Mouse (Mus musculus) lung, embryonic 15.5 days (tissue): ENCODE results near the gene Cks2. TPM values are rescaled to one million over a fixed set of nuclear protein-coding genes. Genes with fewer than 3 reads are reported as not detected.

Experiments used
- ATAC-seq: fragments of 200-750 bp; cut with Nextera tagmentation; 2 replicates; pipeline ENCODE4 v1.8.0; 2017; ENCODE audit warnings: moderate number of reproducible peaks, borderline replicate concordance; ENCODE audit not compliant: low FRiP score, low TSS enrichment; ENCODE audit errors: extremely low read depth
- H3K27ac ChIP-seq: fragments of 300-500 bp; sonication (generic); 2 replicates; pipeline ENCODE4 v1.5.1; 2015; ENCODE audit warnings: moderate library complexity, mild to moderate bottlenecking, inconsistent platforms
- H3K27me3 ChIP-seq: fragments of 300-500 bp; sonication (generic); 2 replicates; pipeline ENCODE4 v1.6.1; 2015; ENCODE audit warnings: inconsistent platforms
- H3K36me3 ChIP-seq: fragments of 300-500 bp; sonication (generic); 2 replicates; pipeline ENCODE4 v1.6.1; 2015; ENCODE audit warnings: inconsistent platforms
- H3K4me1 ChIP-seq: fragments of 300-500 bp; sonication (generic); 2 replicates; pipeline ENCODE4 v1.6.1; 2015; ENCODE audit warnings: inconsistent platforms
- H3K4me2 ChIP-seq: fragments of 300-500 bp; sonication (generic); 2 replicates; pipeline ENCODE4 v1.6.1; 2015; ENCODE audit warnings: inconsistent platforms, mild to moderate bottlenecking, moderate library complexity
- H3K4me3 ChIP-seq: fragments of 300-500 bp; sonication (generic); 2 replicates; pipeline ENCODE4 v1.5.1; 2015; ENCODE audit warnings: mild to moderate bottlenecking, inconsistent platforms
- H3K9ac ChIP-seq: fragments of 300-500 bp; sonication (generic); 2 replicates; pipeline ENCODE4 v1.6.1; 2015; ENCODE audit warnings: inconsistent platforms
- H3K9me3 ChIP-seq: fragments of 300-500 bp; sonication (generic); 2 replicates; pipeline ENCODE4 v1.6.1; 2016; ENCODE audit warnings: inconsistent platforms
- WGBS: fragments of 180-500 bp; shearing (Covaris S2); methylation state at CpG from one replicate; pipeline ENCODE4 v1.1.7; 2015; 5-methylcytosine and 5-hydroxymethylcytosine counted together
- polyA plus RNA-seq: library from polyadenylated mRNA; unstranded; fragments of >200 nt; fragmentation: Nextera tagmentation; extraction: Ambion mirVana; gene quantifications from 2 replicates; pipeline ENCODE4 v1.2.1, GENCODE M21; 2015

Cks2 gene
- polyA plus RNA-seq, 1 experiment from 2014 or later, result 341 TPM

DNA sequence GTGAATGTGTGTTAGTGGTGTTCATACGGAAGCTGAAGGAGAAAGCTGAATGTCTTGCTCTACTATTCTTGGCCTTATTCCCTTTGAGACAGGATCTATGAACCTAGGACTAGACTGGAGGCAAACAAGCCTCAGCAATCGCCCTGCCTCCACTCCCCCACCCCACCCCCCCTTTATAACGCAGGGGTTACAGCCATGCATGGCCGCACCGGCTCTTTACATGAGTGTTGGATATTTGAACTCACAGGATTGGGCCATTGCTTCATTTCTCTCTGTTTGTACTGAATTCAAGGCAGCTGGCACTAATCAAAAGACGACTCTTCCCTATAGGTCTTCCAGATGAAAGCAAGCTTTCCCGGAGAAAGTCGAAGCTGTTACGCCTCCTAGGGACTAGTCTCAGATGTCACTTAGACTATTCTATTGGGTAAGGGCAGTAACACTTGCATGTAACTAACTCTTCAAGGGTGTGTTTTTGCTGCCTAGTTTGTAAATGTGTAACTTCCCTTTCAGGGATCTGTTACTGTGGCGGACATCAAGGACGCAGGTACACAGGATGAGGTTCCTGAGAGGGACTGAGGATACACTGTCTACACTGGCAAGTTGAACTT lies 2.8 kb upstream of the Cks2 start:
- Histone ChIP-seq H3K4me1 (peaks cover 12% of the 10 kb centered on the region), H3K4me3 (no peak overlapping the region), H3K4me2 (peak overlapping the region; percentile 14; the same call in 1 of the 2 replicates), H3K36me3 (no peaks in the 10 kb centered on the region), H3K27ac (no peak overlapping the region), H3K27me3 (no peaks in the 10 kb centered on the region), H3K9me3 (no peaks in the 10 kb centered on the region), H3K9ac (no peak overlapping the region)
- WGBS, result 23% methylated on average over 11 of the region's 11 CpGs
- no peak for ATAC-seq

DNA sequence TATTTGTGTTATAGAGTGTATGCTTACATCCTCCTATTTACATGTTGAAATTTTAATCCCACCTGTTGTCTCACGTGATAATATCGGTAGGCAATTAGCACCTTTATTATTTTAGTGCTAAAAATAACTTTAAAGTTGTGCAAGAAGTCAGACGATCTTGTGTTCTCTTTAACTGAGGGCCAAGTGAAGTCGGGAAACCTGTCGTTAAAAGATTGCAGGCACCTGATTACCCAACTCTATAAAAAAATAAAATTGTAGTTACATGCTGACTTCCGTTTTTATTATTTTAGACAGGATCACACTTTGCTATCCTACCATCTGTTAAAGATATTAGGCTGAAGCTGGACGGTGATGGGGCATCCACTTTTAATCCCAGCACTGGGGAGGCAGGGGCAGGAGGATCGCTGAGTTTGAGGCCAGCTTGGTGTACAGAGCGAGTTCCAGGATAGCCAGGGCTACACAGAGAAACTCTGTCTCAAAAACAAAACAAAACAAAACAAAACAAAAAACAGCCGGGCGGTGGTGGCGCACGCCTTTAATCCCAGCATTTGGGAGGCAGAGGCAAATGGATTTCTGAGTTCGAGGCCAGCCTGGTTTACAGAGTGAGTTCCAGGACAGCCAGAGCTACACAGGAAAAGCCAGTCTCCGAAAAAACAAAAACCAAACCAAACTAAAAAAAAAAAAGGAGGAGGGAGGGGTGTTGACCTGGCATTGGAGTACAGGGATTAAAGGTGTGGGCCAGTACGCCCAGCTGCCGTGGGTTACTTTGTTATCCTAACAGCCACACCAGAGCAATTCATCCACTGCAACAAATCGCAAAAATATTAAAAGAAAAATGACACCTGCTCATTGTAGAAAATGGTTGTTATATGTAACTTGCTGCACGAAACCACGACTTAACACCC lies 856 bp upstream of the Cks2 start:
- H3K9me3 ChIP-seq, result no peaks in the 10 kb centered on the region
- H3K4me1 ChIP-seq, result peaks cover 26% of the 10 kb centered on the region
- H3K27ac ChIP-seq, result peak overlapping the region; percentile 45
- peak overlapping the region; percentile 37 for H3K9ac ChIP-seq
- 44% methylated on average over 20 of the region's 20 CpGs for WGBS
- H3K4me2 ChIP-seq, result peak overlapping the region; percentile 71
- H3K4me3 ChIP-seq, result peak overlapping the region; percentile 95
- no peak for ATAC-seq
- H3K27me3 ChIP-seq, result no peaks in the 10 kb centered on the region
- H3K36me3 ChIP-seq, result no peaks in the 10 kb centered on the region

DNA sequence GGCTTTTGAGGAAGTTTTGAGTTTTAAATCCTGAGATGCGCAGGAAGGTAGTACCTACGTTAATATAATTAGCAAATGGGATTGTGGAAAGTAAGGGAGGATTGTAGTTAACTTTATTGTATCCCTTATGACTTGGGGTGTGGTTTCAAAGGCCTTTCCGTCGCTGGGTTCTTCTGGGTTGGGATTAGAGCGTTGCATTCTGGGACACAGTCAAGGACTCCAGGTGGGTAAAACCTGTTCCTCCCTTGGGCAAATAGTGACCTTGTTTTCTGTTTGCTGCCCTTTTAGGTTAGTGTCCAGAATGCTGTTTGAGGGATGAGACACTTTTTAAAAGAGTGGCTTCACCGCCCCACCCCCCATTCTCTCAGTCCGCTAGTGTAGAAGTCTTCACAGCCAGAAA lies 840 bp downstream of the Cks2 start:
- peak overlapping the region; percentile 95 for H3K4me3 ChIP-seq
- ATAC-seq, result no peak
- 0% methylated on average over 7 of the region's 7 CpGs for WGBS

DNA sequence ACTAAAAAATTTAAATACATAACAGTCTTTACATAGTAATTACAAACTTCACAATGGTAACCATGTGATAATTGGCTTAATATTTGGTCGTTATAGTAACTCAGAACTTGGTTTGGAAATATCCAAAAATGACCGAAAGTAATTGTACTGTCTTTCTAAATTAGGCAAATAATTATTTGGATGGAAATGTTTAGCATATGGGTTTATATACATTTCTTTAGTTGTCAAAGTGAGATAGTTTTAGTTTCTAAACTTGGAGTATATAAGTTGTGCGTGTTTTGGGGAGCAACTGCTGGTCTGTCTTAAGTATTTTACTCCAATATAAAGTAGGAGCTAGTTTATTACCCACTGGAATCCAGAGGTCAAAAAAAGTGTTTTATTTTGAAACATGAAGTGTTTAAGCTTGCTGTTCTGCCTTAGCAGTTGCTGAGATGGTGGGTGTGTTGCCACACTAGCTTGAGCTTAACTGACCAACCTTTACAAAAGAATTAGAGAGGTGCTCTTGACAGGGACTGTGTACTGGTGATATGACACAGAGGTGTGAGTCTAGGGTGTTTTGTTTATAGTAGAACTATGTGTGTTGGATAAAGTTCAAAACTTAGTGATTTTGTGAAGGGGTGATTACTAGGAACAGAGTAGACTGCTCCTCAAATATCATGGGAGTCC lies 1.5 kb downstream of the Cks2 start:
- 17% methylated on average over 3 of the region's 3 CpGs for WGBS
- peak overlapping the region; percentile 95 for H3K9ac ChIP-seq
- peak overlapping the region; percentile 95 for H3K4me3 ChIP-seq
- peaks cover 34% of the 10 kb centered on the region for H3K4me1 ChIP-seq
- no peaks in the 10 kb centered on the region for H3K9me3 ChIP-seq
- H3K27ac ChIP-seq, result no peak overlapping the region
- no peak for ATAC-seq
- H3K36me3 ChIP-seq, result peaks cover 5% of the 10 kb centered on the region; the same call in 1 of the 2 replicates
- H3K27me3 ChIP-seq, result no peaks in the 10 kb centered on the region
- peak overlapping the region; percentile 71 for H3K4me2 ChIP-seq

More for the DNA sequence above, 840 bp downstream of the Cks2 start:
- H3K9me3 ChIP-seq, result no peaks in the 10 kb centered on the region
- H3K9ac ChIP-seq, result peak overlapping the region; percentile 95
- peaks cover 5% of the 10 kb centered on the region; the same call in 1 of the 2 replicates for H3K36me3 ChIP-seq
- peak overlapping the region; percentile 83 for H3K27ac ChIP-seq
- peak overlapping the region; percentile 71 for H3K4me2 ChIP-seq
- H3K27me3 ChIP-seq, result no peaks in the 10 kb centered on the region
- peaks cover 29% of the 10 kb centered on the region for H3K4me1 ChIP-seq

DNA sequence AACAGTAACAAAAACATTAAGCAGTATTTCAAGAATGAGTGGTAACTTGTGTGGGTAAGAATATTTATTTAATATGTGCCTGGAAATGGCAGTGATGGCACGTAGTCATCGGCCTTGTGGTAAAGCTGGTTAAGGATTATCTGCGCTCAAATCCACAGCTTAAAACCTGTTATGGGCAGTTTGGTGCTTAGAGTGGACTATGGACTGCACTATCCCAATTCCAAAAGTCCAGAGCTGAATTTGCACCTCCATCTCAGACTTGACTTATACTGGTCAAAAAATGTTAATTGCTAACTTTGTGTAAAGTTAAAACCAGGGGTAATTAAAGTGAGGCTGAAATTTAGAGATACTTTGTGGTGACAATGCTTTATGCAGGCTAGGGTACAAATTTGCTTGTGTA lies 2.7 kb downstream of the Cks2 start:
- Histone ChIP-seq H3K4me1 (peaks cover 35% of the 10 kb centered on the region), H3K9me3 (no peaks in the 10 kb centered on the region), H3K27me3 (no peaks in the 10 kb centered on the region), H3K4me3 (peak overlapping the region; percentile 95), H3K4me2 (peak overlapping the region; percentile 71), H3K9ac (peak overlapping the region; percentile 43), H3K36me3 (peaks cover 10% of the 10 kb centered on the region; the same call in 1 of the 2 replicates), H3K27ac (no peak overlapping the region; the same call in 1 of the 2 replicates)
- ATAC-seq, result no peak
- WGBS, result 86% methylated on average over 3 of the region's 3 CpGs

DNA sequence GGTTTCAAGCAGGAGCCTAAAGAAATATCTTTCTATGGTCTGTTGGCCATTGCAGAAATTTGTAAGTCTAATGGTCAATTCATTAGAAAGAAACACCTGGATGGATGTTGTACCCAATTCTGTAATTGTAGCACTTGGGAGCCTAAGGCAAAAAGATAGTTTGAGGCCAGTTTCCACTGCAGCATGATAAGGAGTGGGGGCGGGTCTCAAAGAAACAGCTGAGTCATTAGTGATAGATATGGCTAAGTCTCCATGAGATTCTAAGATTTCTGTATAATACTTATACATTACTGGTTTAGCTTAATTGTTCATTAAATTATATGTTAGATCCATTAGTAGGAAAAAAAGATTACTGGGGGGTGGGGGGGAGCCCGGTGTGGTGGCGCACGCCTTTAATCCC lies 3.2 kb downstream of the Cks2 start:
- Histone ChIP-seq H3K9ac (peak overlapping the region; percentile 4; the same call in 1 of the 2 replicates), H3K4me3 (no peak overlapping the region), H3K27ac (no peak overlapping the region), H3K27me3 (no peaks in the 10 kb centered on the region), H3K4me1 (peaks cover 35% of the 10 kb centered on the region), H3K4me2 (peak overlapping the region; percentile 71), H3K9me3 (no peaks in the 10 kb centered on the region), H3K36me3 (peaks cover 15% of the 10 kb centered on the region)
- WGBS, result 87% methylated on average over 4 of the region's 4 CpGs
- ATAC-seq, result no peak

DNA sequence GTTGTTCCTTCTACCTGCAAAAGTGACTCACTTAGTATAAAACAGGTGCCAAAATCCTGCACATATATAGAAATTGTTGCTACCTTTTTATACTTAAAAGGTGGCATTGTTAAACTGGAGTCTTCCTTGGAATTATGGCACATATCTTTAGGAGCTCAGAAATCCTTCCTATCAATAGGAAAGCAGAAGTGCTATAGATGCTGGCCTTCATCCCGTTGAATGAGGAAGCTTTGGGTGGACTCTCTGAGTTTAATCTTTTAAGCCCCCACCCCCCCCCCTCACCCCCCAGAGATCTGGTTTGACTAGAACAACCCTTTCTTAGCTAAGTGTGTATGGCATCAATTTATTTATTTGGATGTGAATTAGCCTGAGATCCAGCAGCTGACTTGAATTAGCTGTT lies 4.7 kb downstream of the Cks2 start:
- Histone ChIP-seq H3K4me2 (no peak overlapping the region), H3K9me3 (no peaks in the 10 kb centered on the region), H3K9ac (no peak overlapping the region), H3K27me3 (no peaks in the 10 kb centered on the region), H3K4me3 (no peak overlapping the region), H3K36me3 (peaks cover 25% of the 10 kb centered on the region), H3K27ac (no peak overlapping the region), H3K4me1 (peaks cover 35% of the 10 kb centered on the region)
- WGBS, result 59% methylated on average over 1 of the region's 1 CpGs
- no peak for ATAC-seq

DNA sequence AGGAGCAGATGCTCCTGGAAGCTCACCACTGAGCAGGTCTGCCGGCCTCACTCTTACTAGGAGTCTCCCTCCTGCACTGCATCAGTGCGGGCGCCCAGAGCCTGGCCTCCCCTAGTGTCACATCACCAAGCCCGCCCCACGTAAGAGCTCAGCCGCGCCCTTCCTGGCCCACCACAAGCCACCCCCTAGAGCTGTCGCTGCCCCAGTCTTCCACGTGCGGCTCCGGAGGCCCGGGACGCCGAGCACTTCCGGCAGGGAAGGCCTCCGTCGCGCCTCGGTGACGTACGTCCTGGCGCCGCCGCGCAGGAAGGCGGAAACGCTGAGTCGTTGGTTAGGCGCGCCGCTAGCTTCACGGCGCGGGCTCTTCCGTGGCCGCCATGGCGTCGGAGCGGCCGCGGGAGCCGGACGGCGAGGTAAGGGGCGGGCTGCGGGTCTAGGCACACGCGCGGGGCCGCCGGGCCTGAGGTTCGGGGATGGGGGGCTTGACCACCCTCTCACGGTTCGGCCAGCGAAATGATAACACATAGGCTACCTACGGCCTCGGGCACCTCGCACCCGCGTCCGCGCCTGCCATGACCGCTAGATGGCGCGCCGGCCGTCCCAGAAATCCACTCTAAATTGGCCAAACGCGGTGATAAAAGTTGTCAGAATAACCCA lies 6.5 kb downstream of the Cks2 start, which contains the start of gene Secisbp2:
Gene Secisbp2 (plus strand): TSS at position 290 of the 657 bp plus-strand sequence.
- WGBS, result under 1% methylated on average over 55 of the region's 69 CpGs

DNA sequence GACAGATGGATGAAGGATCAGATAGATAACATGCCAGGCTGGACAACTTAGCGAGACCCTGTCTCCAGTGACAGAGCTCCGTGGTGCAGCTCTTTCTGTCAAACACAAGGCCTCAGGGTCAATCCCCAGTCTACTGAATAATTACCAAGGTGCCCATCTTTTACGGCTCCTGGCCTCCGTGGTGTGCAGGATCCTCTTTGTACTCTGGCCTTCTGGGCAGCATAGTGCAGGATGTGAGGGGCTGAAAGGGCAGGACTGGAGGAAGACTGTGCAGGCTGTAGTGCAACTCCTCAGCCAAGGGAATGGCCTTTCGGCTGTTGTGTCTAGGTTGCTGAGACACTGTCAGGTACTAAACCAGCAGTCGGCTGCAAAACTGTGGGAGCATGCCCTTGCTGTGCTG lies 8.1 kb downstream of the Cks2 start:
- no peak for ATAC-seq
- no peak overlapping the region for H3K4me3 ChIP-seq
- H3K36me3 ChIP-seq, result peaks cover 59% of the 10 kb centered on the region
- H3K4me1 ChIP-seq, result peaks cover 18% of the 10 kb centered on the region
- H3K9me3 ChIP-seq, result no peaks in the 10 kb centered on the region
- no peaks in the 10 kb centered on the region for H3K27me3 ChIP-seq
- H3K27ac ChIP-seq, result no peak overlapping the region
- 95% methylated on average over 6 of the region's 6 CpGs for WGBS
- no peak overlapping the region for H3K9ac ChIP-seq
- no peak overlapping the region for H3K4me2 ChIP-seq

More for the DNA sequence above, 6.5 kb downstream of the Cks2 start, which contains the start of gene Secisbp2:
- Histone ChIP-seq H3K4me3 (peak within 1 kb of the TSS; percentile 65), H3K4me2 (peak within 1 kb of the TSS; percentile 85), H3K27me3 (no peaks in the 10 kb centered on the region), H3K9me3 (no peaks in the 10 kb centered on the region), H3K36me3 (peaks cover 43% of the 10 kb centered on the region), H3K27ac (peak within 1 kb of the TSS; percentile 79), H3K9ac (peak within 1 kb of the TSS; percentile 56), H3K4me1 (peaks cover 34% of the 10 kb centered on the region)
- peak; percentile 92 for ATAC-seq

DNA sequence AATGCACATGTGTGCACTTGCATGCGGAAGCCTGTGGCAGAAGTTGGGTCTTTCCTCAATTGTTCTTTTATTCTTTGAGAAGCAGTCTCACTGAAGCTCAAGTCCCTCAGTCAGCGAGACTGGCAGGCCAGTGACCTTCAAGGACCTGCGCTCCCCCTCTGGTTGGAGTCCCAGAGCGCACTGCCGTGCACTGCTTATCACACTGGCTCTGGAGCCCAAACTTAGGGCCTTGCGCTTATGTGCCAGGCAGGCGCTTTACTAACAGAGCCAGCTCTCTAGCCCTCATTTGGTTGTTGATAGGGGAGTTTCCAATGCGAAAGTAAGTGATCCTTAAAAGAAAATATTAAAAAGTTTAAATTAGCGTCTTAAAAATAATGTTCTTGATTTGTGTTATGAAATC lies 8.9 kb downstream of the Cks2 start:
- Histone ChIP-seq H3K36me3 (peaks cover 67% of the 10 kb centered on the region), H3K4me1 (peaks cover 13% of the 10 kb centered on the region), H3K4me3 (no peak overlapping the region), H3K9ac (no peak overlapping the region), H3K27me3 (no peaks in the 10 kb centered on the region), H3K27ac (no peak overlapping the region), H3K9me3 (no peaks in the 10 kb centered on the region), H3K4me2 (no peak overlapping the region)
- no peak for ATAC-seq
- WGBS, result 93% methylated on average over 9 of the region's 9 CpGs

DNA sequence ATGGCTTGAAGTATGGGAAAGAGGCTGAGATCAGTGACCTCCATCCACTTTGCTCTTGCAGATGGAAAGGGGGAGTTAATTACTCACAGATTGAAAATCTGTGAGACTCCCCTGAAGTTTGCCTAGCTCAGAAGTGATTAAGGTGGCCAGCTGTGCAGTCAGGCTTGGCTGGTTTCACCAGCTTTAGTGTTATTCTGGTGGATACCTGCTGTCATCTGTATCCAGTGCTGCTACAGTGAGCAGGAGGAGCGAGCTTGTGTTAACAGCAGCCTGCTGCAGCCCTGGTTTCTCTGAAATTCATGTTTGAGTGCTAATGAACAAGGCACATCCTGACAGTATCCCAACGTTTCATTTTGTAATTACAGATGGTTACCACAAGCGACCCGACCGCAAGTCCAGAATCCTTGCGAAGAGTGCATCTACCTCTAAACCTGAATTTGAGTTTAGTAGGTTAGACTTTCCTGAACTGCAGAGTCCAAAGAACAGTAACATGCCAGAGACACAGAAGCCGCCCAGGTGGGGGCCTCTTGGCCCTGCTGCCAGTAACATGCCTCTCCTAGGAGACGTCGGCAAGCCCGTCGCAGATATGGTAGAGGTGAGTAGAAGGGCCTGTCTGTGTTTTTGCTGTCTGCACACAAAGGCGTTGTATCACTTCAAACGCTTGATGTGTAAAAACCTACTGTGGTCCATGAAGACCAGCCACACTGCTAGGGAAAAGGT lies 11.6 kb downstream of the Cks2 start:
- no peaks in the 10 kb centered on the region for H3K9me3 ChIP-seq
- no peaks in the 10 kb centered on the region for H3K27me3 ChIP-seq
- H3K36me3 ChIP-seq, result peaks cover 86% of the 10 kb centered on the region
- WGBS, result 93% methylated on average over 13 of the region's 13 CpGs
- no peak overlapping the region for H3K4me3 ChIP-seq
- ATAC-seq, result no peak
- peaks cover 5% of the 10 kb centered on the region for H3K4me1 ChIP-seq
- H3K27ac ChIP-seq, result no peak overlapping the region
- H3K4me2 ChIP-seq, result no peak overlapping the region
- H3K9ac ChIP-seq, result no peak overlapping the region
